Mouse (Mus musculus): ENCODE measurements around the gene Farp2. TPM values are rescaled to one million over a fixed set of nuclear protein-coding genes. Genes with fewer than 3 reads are reported as not detected.

The Farp2 gene
- polyA plus RNA-seq, 1 experiment: 8.6 TPM

GRCm38 (mm10) chr1:93593960-93594359, 82.1 kb downstream of the Farp2 start:
- no peak overlapping the region for H3K27ac ChIP-seq (replicated peaks; ENCODE audit: low read depth, low read length)
- H3K4me3 ChIP-seq (ENCODE audit: insufficient read depth, low read depth, low read length): no peak overlapping the region
- H3K4me1 ChIP-seq (ENCODE audit: control insufficient read depth, insufficient read depth, insufficient read length, low read length): no peaks in the 10 kb centered on the region

GRCm38 (mm10) chr1:93595916-93596315, 84.0 kb downstream of the Farp2 start:
- H3K4me3 ChIP-seq (ENCODE audit: insufficient read depth, low read depth, low read length): no peak overlapping the region
- H3K27ac ChIP-seq (replicated peaks; ENCODE audit: low read depth, low read length): no peak overlapping the region
- no peaks in the 10 kb centered on the region for H3K4me1 ChIP-seq (ENCODE audit: control insufficient read depth, insufficient read depth, insufficient read length, low read length)

GRCm38 (mm10) chr1:93602911-93603310, 91.0 kb downstream of the Farp2 start:
- Histone ChIP-seq H3K4me3 (ENCODE audit: insufficient read depth, low read depth, low read length) (no peak overlapping the region), H3K27ac (replicated peaks; ENCODE audit: low read depth, low read length) (no peak overlapping the region), H3K4me1 (ENCODE audit: control insufficient read depth, insufficient read depth, insufficient read length, low read length) (no peaks in the 10 kb centered on the region)

- Histone ChIP-seq H3K4me3 (ENCODE audit: insufficient read depth, low read depth, low read length) (no peak overlapping the region), H3K4me1 (ENCODE audit: control insufficient read depth, insufficient read depth, insufficient read length, low read length) (no peaks in the 10 kb centered on the region), H3K27ac (replicated peaks; ENCODE audit: low read depth, low read length) (no peak overlapping the region)
Observed at GRCm38 (mm10) chr1:93603921-93604320, 92.0 kb downstream of the Farp2 start.

- no peak overlapping the region for H3K27ac ChIP-seq (replicated peaks; ENCODE audit: low read depth, low read length)
- no peak overlapping the region for H3K4me3 ChIP-seq (ENCODE audit: insufficient read depth, low read depth, low read length)
- H3K4me1 ChIP-seq (ENCODE audit: control insufficient read depth, insufficient read depth, insufficient read length, low read length): no peaks in the 10 kb centered on the region
Observed at GRCm38 (mm10) chr1:93607090-93608083, 95.5 kb downstream of the Farp2 start.

- H3K4me3 ChIP-seq (ENCODE audit: insufficient read depth, low read depth, low read length): no peak overlapping the region
Observed at GRCm38 (mm10) chr1:93608696-93609245, 96.9 kb downstream of the Farp2 start.

GRCm38 (mm10) chr1:93609762-93610161, 97.9 kb downstream of the Farp2 start:
- no peaks in the 10 kb centered on the region for H3K4me1 ChIP-seq (ENCODE audit: control insufficient read depth, insufficient read depth, insufficient read length, low read length)
- H3K4me3 ChIP-seq (ENCODE audit: insufficient read depth, low read depth, low read length): no peak overlapping the region
- no peak overlapping the region for H3K27ac ChIP-seq (replicated peaks; ENCODE audit: low read depth, low read length)

More at GRCm38 (mm10) chr1:93608696-93609245, 96.9 kb downstream of the Farp2 start:
- H3K4me1 ChIP-seq (ENCODE audit: control insufficient read depth, insufficient read depth, insufficient read length, low read length): no peaks in the 10 kb centered on the region
- no peak overlapping the region for H3K27ac ChIP-seq (replicated peaks; ENCODE audit: low read depth, low read length)

GRCm38 (mm10) chr1:93618059-93618748, 106.3 kb downstream of the Farp2 start:
- no peaks in the 10 kb centered on the region for H3K4me1 ChIP-seq (ENCODE audit: control insufficient read depth, insufficient read depth, insufficient read length, low read length)
- H3K27ac ChIP-seq (replicated peaks; ENCODE audit: low read depth, low read length): no peak overlapping the region
- H3K4me3 ChIP-seq (ENCODE audit: insufficient read depth, low read depth, low read length): no peak overlapping the region

GRCm38 (mm10) chr1:93618948-93619347, 107.1 kb downstream of the Farp2 start:
- Histone ChIP-seq H3K4me1 (ENCODE audit: control insufficient read depth, insufficient read depth, insufficient read length, low read length) (no peaks in the 10 kb centered on the region), H3K4me3 (ENCODE audit: insufficient read depth, low read depth, low read length) (no peak overlapping the region), H3K27ac (replicated peaks; ENCODE audit: low read depth, low read length) (no peak overlapping the region)

GRCm38 (mm10) chr1:93624502-93624901, 112.6 kb downstream of the Farp2 start:
- H3K27ac ChIP-seq (replicated peaks; ENCODE audit: low read depth, low read length): no peak overlapping the region

GRCm38 (mm10) chr1:93630796-93631195, 118.9 kb downstream of the Farp2 start:
- Histone ChIP-seq H3K4me1 (ENCODE audit: control insufficient read depth, insufficient read depth, insufficient read length, low read length) (no peaks in the 10 kb centered on the region), H3K4me3 (ENCODE audit: insufficient read depth, low read depth, low read length) (no peak overlapping the region), H3K27ac (replicated peaks; ENCODE audit: low read depth, low read length) (no peak overlapping the region)

More at GRCm38 (mm10) chr1:93624502-93624901, 112.6 kb downstream of the Farp2 start:
- H3K4me1 ChIP-seq (ENCODE audit: control insufficient read depth, insufficient read depth, insufficient read length, low read length): no peaks in the 10 kb centered on the region
- no peak overlapping the region for H3K4me3 ChIP-seq (ENCODE audit: insufficient read depth, low read depth, low read length)

- Histone ChIP-seq H3K4me3 (ENCODE audit: insufficient read depth, low read depth, low read length) (no peak overlapping the region), H3K4me1 (ENCODE audit: control insufficient read depth, insufficient read depth, insufficient read length, low read length) (no peaks in the 10 kb centered on the region), H3K27ac (replicated peaks; ENCODE audit: low read depth, low read length) (no peak overlapping the region)
Observed at GRCm38 (mm10) chr1:93632723-93633122, 120.8 kb downstream of the Farp2 start.

- H3K27ac ChIP-seq (replicated peaks; ENCODE audit: low read depth, low read length): peak overlapping the region; percentile 87
- no peaks in the 10 kb centered on the region for H3K4me1 ChIP-seq (ENCODE audit: control insufficient read depth, insufficient read depth, insufficient read length, low read length)
- H3K4me3 ChIP-seq (ENCODE audit: insufficient read depth, low read depth, low read length): peak overlapping the region; percentile 98
Observed at GRCm38 (mm10) chr1:93634481-93634891, 122.6 kb downstream of the Farp2 start.

- Histone ChIP-seq H3K4me1 (ENCODE audit: control insufficient read depth, insufficient read depth, insufficient read length, low read length) (no peaks in the 10 kb centered on the region), H3K4me3 (ENCODE audit: insufficient read depth, low read depth, low read length) (peak overlapping the region; percentile 98), H3K27ac (replicated peaks; ENCODE audit: low read depth, low read length) (peak overlapping the region; percentile 87)
Observed at GRCm38 (mm10) chr1:93635091-93635579, 123.3 kb downstream of the Farp2 start.

GRCm38 (mm10) chr1:93635580-93636192, 123.8 kb downstream of the Farp2 start:
- Histone ChIP-seq H3K27ac (replicated peaks; ENCODE audit: low read depth, low read length) (peak overlapping the region; percentile 87), H3K4me3 (ENCODE audit: insufficient read depth, low read depth, low read length) (peak overlapping the region; percentile 98)

More at GRCm38 (mm10) chr1:93635580-93636192, 123.8 kb downstream of the Farp2 start:
- no peaks in the 10 kb centered on the region for H3K4me1 ChIP-seq (ENCODE audit: control insufficient read depth, insufficient read depth, insufficient read length, low read length)

Data from brown adipose tissue, adult 24 weeks (tissue).